In genomic region chr1:183146795-183147194, GRCm38 (mm10) we compare ENCODE assay signal across 11 mouse cellular contexts.
DNase-seq lines count a peak whose midpoint lies in the region; ATAC-seq and TF ChIP-seq lines count a peak whose summit lies in the region.
"Had no signal": no experiment of that assay in that cellular context is flagged by ENCODE, and none has a peak within 500 bp of the region (broad histone marks: within the 10 kb centered on the region; RNA-seq: fewer than 3 reads in every experiment).

No protein-coding gene starts in this region.

- peak overlapping the region; percentile 29; the same call in 1 of the 2 replicates for H3K4me3 ChIP-seq in layer of hippocampus, adult 2 months
- H3K4me3 ChIP-seq in embryonic facial prominence, embryonic 15.5 days (replicated peaks), result peak overlapping the region; percentile 39
- peak overlapping the region; percentile 23; the same call in 1 of the 2 replicates for H3K4me3 ChIP-seq in intestine, embryonic 16.5 days (ENCODE audit: low read length)
- H3K4me3 ChIP-seq in midbrain, postnatal 0 days (ENCODE audit: low read depth, low read length), result no peak overlapping the region

- H3K4me1 ChIP-seq in embryonic facial prominence, embryonic 15.5 days, result peaks cover 63% of the 10 kb centered on the region
- H3K4me1 ChIP-seq in intestine, embryonic 16.5 days (ENCODE audit: control insufficient read depth, insufficient read depth, low read length), result peaks cover 31% of the 10 kb centered on the region
- H3K4me1 ChIP-seq in midbrain, postnatal 0 days (ENCODE audit: insufficient read depth, low read length), result peaks cover 6% of the 10 kb centered on the region; the same call in 1 of the 2 replicates

- no peak for DNase-seq in layer of hippocampus, adult 2 months (ENCODE audit: low spot score in 2 of 2)
- no peak for DNase-seq in layer of hippocampus, adult 9-10 months (ENCODE audit: low spot score)
- no peak for DNase-seq in midbrain, postnatal 0 days (ENCODE audit: low spot score)
- DNase-seq in urinary bladder, adult 2 months (ENCODE audit: low spot score), result no peak
- DNase-seq in thymus, adult 18-20 months, result no peak
- DNase-seq: cerebellum, adult 11-12 months had no signal

- no peak for ATAC-seq in embryonic facial prominence, embryonic 15.5 days (ENCODE audit: insufficient number of reproducible peaks, low FRiP score, low TSS enrichment, low read depth)
- no peak for ATAC-seq in intestine, embryonic 16.5 days
- ATAC-seq in midbrain, postnatal 0 days (ENCODE audit: low FRiP score), result no peak
- no peak for ATAC-seq in megakaryocyte progenitor cell, adult 5-6 weeks (replicated peaks; ENCODE audit: poor library complexity)

- peak overlapping the region; percentile 46 for H3K4me2 ChIP-seq in embryonic facial prominence, embryonic 15.5 days (replicated peaks)
- no peak overlapping the region for H3K4me2 ChIP-seq in intestine, embryonic 16.5 days (ENCODE audit: low read depth, low read length)
- no peak overlapping the region for H3K4me2 ChIP-seq in midbrain, postnatal 0 days (ENCODE audit: low read depth, low read length, poor library complexity, severe bottlenecking)

- H3K9me3 ChIP-seq in embryonic facial prominence, embryonic 15.5 days (replicated peaks), result no peaks in the 10 kb centered on the region
- H3K9me3 ChIP-seq in intestine, embryonic 16.5 days (ENCODE audit: control insufficient read depth, low read length), result no peaks in the 10 kb centered on the region
- H3K9me3 ChIP-seq in midbrain, postnatal 0 days (ENCODE audit: low read length), result no peaks in the 10 kb centered on the region
- H3K9me3 ChIP-seq: megakaryocyte, embryonic 14.5 days had no signal

- H3K9ac ChIP-seq in embryonic facial prominence, embryonic 15.5 days, result no peak overlapping the region
- no peak overlapping the region for H3K9ac ChIP-seq in intestine, embryonic 16.5 days (ENCODE audit: low read depth, low read length)
- no peak overlapping the region for H3K9ac ChIP-seq in midbrain, postnatal 0 days (replicated peaks; ENCODE audit: low read length, poor library complexity, severe bottlenecking)

- WGBS in embryonic facial prominence, embryonic 15.5 days, result 7% methylated on average over 9 of the region's 9 CpGs
- WGBS in intestine, embryonic 16.5 days, result 22% methylated on average over 9 of the region's 9 CpGs
- WGBS in midbrain, postnatal 0 days, result 19% methylated on average over 9 of the region's 9 CpGs

- H3K36me3 ChIP-seq in embryonic facial prominence, embryonic 15.5 days, result no peaks in the 10 kb centered on the region
- H3K36me3 ChIP-seq in intestine, embryonic 16.5 days (ENCODE audit: control insufficient read depth, insufficient read depth, low read length), result no peaks in the 10 kb centered on the region
- no peaks in the 10 kb centered on the region for H3K36me3 ChIP-seq in midbrain, postnatal 0 days (ENCODE audit: insufficient read depth, low read length)

- peak overlapping the region; percentile 15 for H3K27ac ChIP-seq in layer of hippocampus, adult 2 months
- no peak overlapping the region for H3K27ac ChIP-seq in embryonic facial prominence, embryonic 15.5 days (replicated peaks)
- no peak overlapping the region for H3K27ac ChIP-seq in intestine, embryonic 16.5 days (ENCODE audit: low read length)
- no peak overlapping the region for H3K27ac ChIP-seq in midbrain, postnatal 0 days (ENCODE audit: low read depth, low read length)

- no peaks in the 10 kb centered on the region for H3K27me3 ChIP-seq in embryonic facial prominence, embryonic 15.5 days
- H3K27me3 ChIP-seq in intestine, embryonic 16.5 days (replicated peaks; ENCODE audit: control insufficient read depth, insufficient read depth, low read length), result no peaks in the 10 kb centered on the region
- no peaks in the 10 kb centered on the region for H3K27me3 ChIP-seq in midbrain, postnatal 0 days (ENCODE audit: insufficient read depth, low read length)
- H3K27me3 ChIP-seq: megakaryocyte, embryonic 14.5 days; Patski had no signal

- no peak for TF ChIP-seq CTCF in layer of hippocampus, adult 2 months (conservative IDR thresholded peaks at IDR 0.05)
- peak; percentile 8; the same call in 1 of the 2 replicates for TF ChIP-seq CTCF in midbrain, postnatal 0 days (IDR thresholded peaks at IDR 0.05)
